Mouse (Mus musculus) lung, embryonic 15.5 days (tissue): ENCODE measurements around the gene Fbxl14. TPM values are rescaled to one million over a fixed set of nuclear protein-coding genes. Genes with fewer than 3 reads are reported as not detected.

ENCODE experiments used
- ATAC-seq: fragments of 200-750 bp; cut with Nextera tagmentation; 2 replicates; pipeline ENCODE4 v1.8.0; 2017; ENCODE audit warnings: moderate number of reproducible peaks, borderline replicate concordance; ENCODE audit not compliant: low FRiP score, low TSS enrichment; ENCODE audit errors: extremely low read depth
- H3K27ac ChIP-seq: fragments of 300-500 bp; sonication (generic); 2 replicates; pipeline ENCODE4 v1.5.1; 2015; ENCODE audit warnings: moderate library complexity, mild to moderate bottlenecking, inconsistent platforms
- H3K27me3 ChIP-seq: fragments of 300-500 bp; sonication (generic); 2 replicates; pipeline ENCODE4 v1.6.1; 2015; ENCODE audit warnings: inconsistent platforms
- H3K36me3 ChIP-seq: fragments of 300-500 bp; sonication (generic); 2 replicates; pipeline ENCODE4 v1.6.1; 2015; ENCODE audit warnings: inconsistent platforms
- H3K4me1 ChIP-seq: fragments of 300-500 bp; sonication (generic); 2 replicates; pipeline ENCODE4 v1.6.1; 2015; ENCODE audit warnings: inconsistent platforms
- H3K4me2 ChIP-seq: fragments of 300-500 bp; sonication (generic); 2 replicates; pipeline ENCODE4 v1.6.1; 2015; ENCODE audit warnings: inconsistent platforms, mild to moderate bottlenecking, moderate library complexity
- H3K4me3 ChIP-seq: fragments of 300-500 bp; sonication (generic); 2 replicates; pipeline ENCODE4 v1.5.1; 2015; ENCODE audit warnings: mild to moderate bottlenecking, inconsistent platforms
- H3K9ac ChIP-seq: fragments of 300-500 bp; sonication (generic); 2 replicates; pipeline ENCODE4 v1.6.1; 2015; ENCODE audit warnings: inconsistent platforms
- H3K9me3 ChIP-seq: fragments of 300-500 bp; sonication (generic); 2 replicates; pipeline ENCODE4 v1.6.1; 2016; ENCODE audit warnings: inconsistent platforms
- WGBS: fragments of 180-500 bp; shearing (Covaris S2); methylation state at CpG from one replicate; pipeline ENCODE4 v1.1.7; 2015; 5-methylcytosine and 5-hydroxymethylcytosine counted together
- polyA plus RNA-seq: library from polyadenylated mRNA; unstranded; fragments of >200 nt; fragmentation: Nextera tagmentation; extraction: Ambion mirVana; gene quantifications from 2 replicates; pipeline ENCODE4 v1.2.1, GENCODE M21; 2015

Gene Fbxl14
- polyA plus RNA-seq, 1 experiment from 2014 or later, result 4.6 TPM

- 94% methylated on average over 6 of the region's 6 CpGs for WGBS
- Histone ChIP-seq H3K4me3 (no peak overlapping the region), H3K9me3 (no peaks in the 10 kb centered on the region), H3K27ac (no peak overlapping the region), H3K36me3 (no peaks in the 10 kb centered on the region), H3K9ac (no peak overlapping the region), H3K27me3 (no peaks in the 10 kb centered on the region), H3K4me1 (no peaks in the 10 kb centered on the region), H3K4me2 (no peak overlapping the region)
- no peak for ATAC-seq
Measured at GRCm38 (mm10) chr6:119508221-119508620, 28.8 kb downstream of the Fbxl14 start.

GRCm38 (mm10) chr6:119508634-119509375 is 29.3 kb downstream of the Fbxl14 start:
- no peak overlapping the region for H3K9ac ChIP-seq
- no peaks in the 10 kb centered on the region for H3K36me3 ChIP-seq
- no peak overlapping the region for H3K4me3 ChIP-seq
- no peak overlapping the region for H3K4me2 ChIP-seq
- peaks cover 2% of the 10 kb centered on the region for H3K4me1 ChIP-seq
- H3K27me3 ChIP-seq, result no peaks in the 10 kb centered on the region
- no peak for ATAC-seq
- H3K27ac ChIP-seq, result no peak overlapping the region
- no peaks in the 10 kb centered on the region for H3K9me3 ChIP-seq
- WGBS, result 71% methylated on average over 10 of the region's 10 CpGs

GRCm38 (mm10) chr6:119509437-119510037 is 30.1 kb downstream of the Fbxl14 start:
- Histone ChIP-seq H3K4me3 (no peak overlapping the region), H3K9ac (no peak overlapping the region), H3K4me2 (no peak overlapping the region), H3K36me3 (no peaks in the 10 kb centered on the region), H3K4me1 (peaks cover 9% of the 10 kb centered on the region), H3K27ac (no peak overlapping the region), H3K9me3 (no peaks in the 10 kb centered on the region), H3K27me3 (no peaks in the 10 kb centered on the region)
- ATAC-seq, result no peak
- WGBS, result 85% methylated on average over 13 of the region's 13 CpGs

GRCm38 (mm10) chr6:119512701-119513100 is 33.2 kb downstream of the Fbxl14 start:
- Histone ChIP-seq H3K9ac (no peak overlapping the region), H3K27ac (no peak overlapping the region), H3K4me3 (no peak overlapping the region), H3K9me3 (no peaks in the 10 kb centered on the region), H3K36me3 (no peaks in the 10 kb centered on the region), H3K27me3 (no peaks in the 10 kb centered on the region), H3K4me1 (peaks cover 9% of the 10 kb centered on the region), H3K4me2 (no peak overlapping the region)
- 86% methylated on average over 11 of the region's 11 CpGs for WGBS
- no peak for ATAC-seq

- WGBS, result 75% methylated on average over 5 of the region's 5 CpGs
- no peak for ATAC-seq
- Histone ChIP-seq H3K9ac (no peak overlapping the region), H3K4me3 (no peak overlapping the region), H3K27me3 (no peaks in the 10 kb centered on the region), H3K27ac (no peak overlapping the region), H3K4me1 (peaks cover 9% of the 10 kb centered on the region), H3K4me2 (no peak overlapping the region), H3K9me3 (no peaks in the 10 kb centered on the region), H3K36me3 (no peaks in the 10 kb centered on the region)
Measured at GRCm38 (mm10) chr6:119513452-119513851, 34.0 kb downstream of the Fbxl14 start.

GRCm38 (mm10) chr6:119514085-119514484 is 34.6 kb downstream of the Fbxl14 start:
- no peaks in the 10 kb centered on the region for H3K36me3 ChIP-seq
- no peak overlapping the region for H3K4me3 ChIP-seq
- 49% methylated on average over 7 of the region's 7 CpGs for WGBS
- H3K27me3 ChIP-seq, result no peaks in the 10 kb centered on the region
- no peak overlapping the region for H3K9ac ChIP-seq
- no peak overlapping the region for H3K4me2 ChIP-seq
- no peaks in the 10 kb centered on the region for H3K9me3 ChIP-seq
- peaks cover 9% of the 10 kb centered on the region for H3K4me1 ChIP-seq
- no peak for ATAC-seq
- no peak overlapping the region for H3K27ac ChIP-seq

- Histone ChIP-seq H3K4me1 (no peaks in the 10 kb centered on the region), H3K4me3 (no peak overlapping the region), H3K36me3 (no peaks in the 10 kb centered on the region), H3K27ac (no peak overlapping the region), H3K9ac (no peak overlapping the region), H3K27me3 (no peaks in the 10 kb centered on the region), H3K4me2 (no peak overlapping the region), H3K9me3 (no peaks in the 10 kb centered on the region)
- 37% methylated on average over 9 of the region's 9 CpGs for whole genome bisulfite sequencing
- ATAC-seq, result no peak
Measured at GRCm38 (mm10) chr6:119520731-119521130, 41.3 kb downstream of the Fbxl14 start.

- no peak overlapping the region for H3K4me2 ChIP-seq
- no peak overlapping the region for H3K27ac ChIP-seq
- no peaks in the 10 kb centered on the region for H3K9me3 ChIP-seq
- H3K9ac ChIP-seq, result no peak overlapping the region
- no peaks in the 10 kb centered on the region for H3K36me3 ChIP-seq
- H3K4me1 ChIP-seq, result no peaks in the 10 kb centered on the region
- no peak overlapping the region for H3K4me3 ChIP-seq
- ATAC-seq, result no peak
- 83% methylated on average over 3 of the region's 3 CpGs for WGBS
- no peaks in the 10 kb centered on the region for H3K27me3 ChIP-seq
Measured at GRCm38 (mm10) chr6:119521482-119521900, 42.0 kb downstream of the Fbxl14 start.

- 29% methylated on average over 3 of the region's 3 CpGs for WGBS
- Histone ChIP-seq H3K27me3 (no peaks in the 10 kb centered on the region), H3K27ac (no peak overlapping the region), H3K9me3 (no peaks in the 10 kb centered on the region), H3K9ac (no peak overlapping the region), H3K36me3 (no peaks in the 10 kb centered on the region), H3K4me3 (no peak overlapping the region), H3K4me2 (no peak overlapping the region), H3K4me1 (no peaks in the 10 kb centered on the region)
- no peak for ATAC-seq
Measured at GRCm38 (mm10) chr6:119521931-119522391, 42.5 kb downstream of the Fbxl14 start.

- Histone ChIP-seq H3K4me3 (no peak overlapping the region), H3K9me3 (no peaks in the 10 kb centered on the region), H3K27me3 (no peaks in the 10 kb centered on the region), H3K4me1 (no peaks in the 10 kb centered on the region), H3K9ac (no peak overlapping the region), H3K27ac (no peak overlapping the region), H3K4me2 (no peak overlapping the region), H3K36me3 (no peaks in the 10 kb centered on the region)
- ATAC-seq, result no peak; the same call in 1 of the 2 replicates
- 62% methylated on average over 5 of the region's 5 CpGs for WGBS
Measured at GRCm38 (mm10) chr6:119526498-119526897, 47.0 kb downstream of the Fbxl14 start.

GRCm38 (mm10) chr6:119529659-119530058 is 50.2 kb downstream of the Fbxl14 start:
- Histone ChIP-seq H3K4me3 (no peak overlapping the region), H3K4me1 (no peaks in the 10 kb centered on the region), H3K9me3 (no peaks in the 10 kb centered on the region), H3K4me2 (no peak overlapping the region), H3K36me3 (no peaks in the 10 kb centered on the region), H3K27me3 (no peaks in the 10 kb centered on the region), H3K9ac (no peak overlapping the region), H3K27ac (no peak overlapping the region)
- WGBS, result 83% methylated on average over 3 of the region's 3 CpGs
- ATAC-seq, result no peak
